Mouse (Mus musculus): ENCODE data around the gene Tex48.

- TF ChIP-seq POLR2A (IDR thresholded peaks at IDR 0.05; ENCODE audit: insufficient read length, low read depth) = no peak
- TF ChIP-seq E2F4 (IDR thresholded peaks at IDR 0.05; ENCODE audit: insufficient read depth) = no peak
- TF ChIP-seq MYOG (IDR thresholded peaks at IDR 0.05; ENCODE audit: control insufficient read depth in 1 of 3, insufficient read depth in 1 of 3, insufficient read length in 2 of 3, low read depth in 2 of 3) = no peak
- no peak for TF ChIP-seq MAX (IDR thresholded peaks at IDR 0.05; ENCODE audit: low read depth)
- no peak for TF ChIP-seq USF1 (IDR thresholded peaks at IDR 0.05; ENCODE audit: low read depth)
- TF ChIP-seq TCF12 (IDR thresholded peaks at IDR 0.05; ENCODE audit: insufficient read depth, poor library complexity, severe bottlenecking) = no peak
- no peak for TF ChIP-seq SRF (IDR thresholded peaks at IDR 0.05; ENCODE audit: control insufficient read depth, insufficient read length, low read depth)
- TF ChIP-seq MYOD1 (IDR thresholded peaks at IDR 0.05; ENCODE audit: control insufficient read depth in 1 of 3, insufficient read length in 2 of 3, low read depth in 2 of 3) = no peak
- no peak for TF ChIP-seq TCF3 (IDR thresholded peaks at IDR 0.05; ENCODE audit: insufficient read length, low read depth)
- no peak for TF ChIP-seq POLR2AphosphoS2 (IDR thresholded peaks at IDR 0.05; ENCODE audit: insufficient read length, low read depth)
- TF ChIP-seq REST (IDR thresholded peaks at IDR 0.05; ENCODE audit: insufficient read depth, insufficient read length) = no peak
Measured at GRCm38 (mm10) chr4:63654381-63654780, 32.2 kb upstream of the Tex48 start.

Data from myocyte (in vitro differentiated cells).